Mouse (Mus musculus): ENCODE results near the gene Atp1a1. TPM values are rescaled to one million over a fixed set of nuclear protein-coding genes. Genes with fewer than 3 reads are reported as not detected.

Atp1a1 gene
- polyA plus RNA-seq, 1 experiment: 178 TPM

DNA sequence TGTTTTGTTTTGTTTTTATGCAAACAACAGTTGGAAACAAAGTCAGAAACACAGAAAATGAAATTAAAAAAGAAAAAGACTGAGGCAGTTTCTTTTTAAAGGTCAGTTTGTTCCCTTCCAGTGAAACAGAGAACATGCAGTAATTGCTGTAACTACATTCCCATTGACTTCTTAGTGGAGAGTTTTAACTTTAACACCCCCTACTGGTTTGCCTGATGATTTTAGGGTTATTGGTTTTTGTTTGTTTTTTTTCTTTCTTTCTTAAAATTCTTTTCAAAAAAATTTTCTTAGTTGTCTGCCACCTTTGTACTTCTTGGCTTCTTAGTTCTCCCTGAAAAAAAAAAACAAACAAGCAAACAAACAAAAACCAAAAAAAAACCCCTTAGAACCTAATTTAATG is 12.5 kb upstream of the Atp1a1 start:
- Histone ChIP-seq H3K4me3 (ENCODE audit: insufficient read depth, low read length) (no peak overlapping the region), H3K27ac (ENCODE audit: insufficient read depth, low read depth, low read length) (no peak overlapping the region), H3K4me1 (ENCODE audit: control insufficient read depth, insufficient read depth, low read length) (peaks cover 6% of the 10 kb centered on the region)
- TF ChIP-seq POLR2A (IDR thresholded peaks at IDR 0.05; ENCODE audit: borderline replicate concordance, low read depth, low read length) (no peak), CTCF (IDR thresholded peaks at IDR 0.05; ENCODE audit: low read depth, low read length) (no peak)

DNA sequence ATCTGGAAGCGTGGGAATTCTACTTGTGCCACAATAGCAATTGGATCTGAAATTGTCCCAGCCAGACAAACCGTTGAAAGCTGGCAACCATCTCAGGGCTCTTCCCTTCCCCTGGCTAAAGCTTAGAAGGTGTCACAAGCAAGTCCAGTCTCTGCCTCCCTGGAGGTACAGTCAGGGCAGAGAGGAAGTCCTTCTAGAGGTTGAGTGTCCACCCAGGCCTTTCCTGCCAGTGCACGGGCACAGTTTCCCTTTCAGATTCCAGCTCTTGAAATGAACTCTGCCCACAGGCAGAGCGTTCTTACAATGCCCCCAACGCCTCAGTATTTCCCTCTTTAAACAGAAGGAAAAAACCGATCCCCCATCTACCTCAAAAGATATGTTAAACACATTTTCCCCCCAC is 11.4 kb upstream of the Atp1a1 start:
- TF ChIP-seq CTCF (IDR thresholded peaks at IDR 0.05; ENCODE audit: low read depth, low read length) (no peak), POLR2A (IDR thresholded peaks at IDR 0.05; ENCODE audit: borderline replicate concordance, low read depth, low read length) (no peak)
- peaks cover 6% of the 10 kb centered on the region for H3K4me1 ChIP-seq (ENCODE audit: control insufficient read depth, insufficient read depth, low read length)
- H3K4me3 ChIP-seq (ENCODE audit: insufficient read depth, low read length): no peak overlapping the region
- no peak overlapping the region for H3K27ac ChIP-seq (ENCODE audit: insufficient read depth, low read depth, low read length)

DNA sequence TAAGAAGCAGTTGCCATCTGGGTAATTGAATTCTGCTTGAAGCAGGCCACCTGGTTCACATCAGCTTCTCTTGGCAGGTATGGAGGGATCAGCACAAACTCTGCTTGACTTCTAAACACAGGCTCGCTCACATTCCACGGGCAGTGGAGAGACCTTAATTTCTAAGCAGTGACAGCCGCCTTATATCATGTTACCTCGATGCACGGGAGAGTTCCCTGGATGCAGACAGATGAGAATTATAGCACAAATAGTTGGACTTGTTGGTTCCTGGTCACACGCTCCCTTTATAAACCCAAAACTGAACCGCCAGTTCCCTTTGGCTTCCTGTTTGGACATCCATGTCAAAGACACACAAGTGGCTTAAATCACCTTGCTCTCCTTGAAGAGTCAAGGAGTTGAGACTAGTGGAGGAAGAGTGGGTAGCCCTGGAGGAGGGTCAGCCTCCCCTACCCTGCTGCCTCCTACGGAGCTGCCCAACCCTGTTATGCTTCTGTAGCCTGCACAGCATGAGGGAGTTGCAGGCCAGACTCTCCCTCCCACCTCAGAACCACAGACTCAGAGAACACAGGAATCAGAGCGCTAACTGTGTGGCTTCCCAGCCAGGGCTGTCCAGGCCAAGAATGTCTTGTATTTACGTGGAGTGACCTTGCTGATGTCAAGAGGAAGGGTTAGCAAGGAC is 7.5 kb upstream of the Atp1a1 start:
- Histone ChIP-seq H3K4me3 (ENCODE audit: insufficient read depth, low read length) (no peak overlapping the region), H3K27ac (ENCODE audit: insufficient read depth, low read depth, low read length) (no peak overlapping the region), H3K4me1 (ENCODE audit: control insufficient read depth, insufficient read depth, low read length) (peaks cover 4% of the 10 kb centered on the region)
- TF ChIP-seq POLR2A (IDR thresholded peaks at IDR 0.05; ENCODE audit: borderline replicate concordance, low read depth, low read length) (no peak), CTCF (IDR thresholded peaks at IDR 0.05; ENCODE audit: low read depth, low read length) (no peak)

DNA sequence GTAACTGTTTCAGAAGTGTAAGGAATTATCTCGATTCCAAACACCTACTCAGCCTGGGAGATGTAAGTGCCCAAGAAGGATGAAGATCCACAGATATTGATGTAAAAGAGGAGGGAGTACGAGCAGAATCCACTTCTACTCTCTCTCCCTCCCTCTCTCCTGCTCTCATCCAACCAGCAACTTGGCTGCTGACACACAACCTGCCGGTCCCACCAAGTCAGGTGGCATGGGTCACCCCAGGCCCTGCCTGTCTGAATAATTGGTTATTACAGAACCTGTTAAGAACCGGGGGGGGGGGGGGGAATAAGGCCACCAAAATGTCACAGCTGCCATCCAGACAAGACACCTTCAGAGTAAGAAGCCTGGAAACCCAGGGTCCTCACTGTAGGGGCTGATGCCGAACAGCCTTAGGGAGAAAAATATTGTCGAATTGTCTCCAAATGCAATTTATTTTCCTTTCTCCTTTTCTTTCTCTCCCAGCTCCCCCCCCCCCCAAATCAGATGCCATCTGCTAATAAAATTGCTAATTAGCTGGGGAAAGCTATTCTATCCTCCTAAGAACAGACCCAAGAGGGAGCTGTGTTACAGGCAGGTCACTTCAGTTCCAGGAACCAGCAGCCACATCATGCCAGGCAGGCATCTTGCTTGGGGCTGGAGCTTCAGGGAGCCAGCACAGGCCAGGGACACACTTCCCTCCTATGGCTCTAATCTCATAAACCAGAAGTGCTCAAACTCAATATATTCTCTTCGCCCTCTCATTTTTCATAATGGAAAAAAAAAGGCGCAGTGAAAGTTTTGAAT is 6.7 kb upstream of the Atp1a1 start:
- H3K27ac ChIP-seq (ENCODE audit: insufficient read depth, low read depth, low read length): no peak overlapping the region
- no peak overlapping the region for H3K4me3 ChIP-seq (ENCODE audit: insufficient read depth, low read length)
- peaks cover 4% of the 10 kb centered on the region for H3K4me1 ChIP-seq (ENCODE audit: control insufficient read depth, insufficient read depth, low read length)
- TF ChIP-seq POLR2A (IDR thresholded peaks at IDR 0.05; ENCODE audit: borderline replicate concordance, low read depth, low read length) (no peak), CTCF (IDR thresholded peaks at IDR 0.05; ENCODE audit: low read depth, low read length) (no peak)

DNA sequence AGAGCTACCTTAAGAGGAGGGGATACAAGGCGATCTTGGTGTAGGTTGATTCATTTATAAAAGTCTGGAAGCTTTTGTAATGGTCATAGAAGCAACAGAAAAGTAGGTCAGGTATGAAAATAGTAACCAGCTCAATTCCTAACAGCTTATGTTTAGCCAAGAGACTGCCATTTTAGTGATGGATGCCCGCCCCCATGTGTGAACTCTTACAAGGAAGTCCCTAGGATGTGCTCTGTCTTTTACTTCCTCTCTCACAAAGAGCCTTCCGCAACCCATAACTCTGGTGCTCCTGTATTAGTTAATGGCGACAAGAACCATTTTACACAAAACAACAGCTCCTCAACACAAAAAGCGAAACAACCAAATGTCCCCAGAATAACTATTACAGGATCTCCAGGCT is 4.8 kb upstream of the Atp1a1 start:
- TF ChIP-seq CTCF (IDR thresholded peaks at IDR 0.05; ENCODE audit: low read depth, low read length) (no peak), POLR2A (IDR thresholded peaks at IDR 0.05; ENCODE audit: borderline replicate concordance, low read depth, low read length) (no peak)
- Histone ChIP-seq H3K27ac (ENCODE audit: insufficient read depth, low read depth, low read length) (no peak overlapping the region), H3K4me3 (ENCODE audit: insufficient read depth, low read length) (no peak overlapping the region), H3K4me1 (ENCODE audit: control insufficient read depth, insufficient read depth, low read length) (no peaks in the 10 kb centered on the region)

DNA sequence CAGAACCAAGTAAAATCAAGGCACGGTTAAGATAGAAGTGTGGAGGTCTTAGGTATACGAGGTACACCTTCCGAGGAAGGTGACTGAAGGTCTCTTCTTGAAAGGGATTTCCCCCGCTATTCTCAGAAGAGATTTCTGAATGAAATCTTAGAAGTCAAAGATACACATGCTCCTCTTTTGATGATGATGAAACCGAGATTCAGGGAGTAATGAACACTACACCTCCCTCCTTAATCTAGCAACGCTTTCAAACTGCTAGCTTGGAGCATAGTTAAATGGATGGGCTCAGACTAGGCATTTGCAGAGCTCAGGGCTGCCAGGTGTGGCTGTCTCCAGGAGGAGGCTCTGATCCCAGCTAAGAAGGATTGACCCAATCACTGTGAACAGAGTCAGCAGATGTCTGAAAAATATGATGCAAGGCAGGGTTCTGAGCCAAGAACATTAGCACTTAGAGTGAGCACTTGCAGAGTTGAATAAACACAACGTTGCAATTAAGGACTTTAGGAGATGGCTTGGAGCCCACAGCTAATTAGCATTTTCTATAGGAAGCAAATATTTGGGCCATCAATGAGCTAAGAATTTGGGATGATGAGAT is 2.5 kb upstream of the Atp1a1 start:
- no peak overlapping the region for H3K27ac ChIP-seq (ENCODE audit: insufficient read depth, low read depth, low read length)
- H3K4me3 ChIP-seq (ENCODE audit: insufficient read depth, low read length): no peak overlapping the region
- no peak for TF ChIP-seq CTCF (IDR thresholded peaks at IDR 0.05; ENCODE audit: low read depth, low read length)
- no peak for TF ChIP-seq POLR2A (IDR thresholded peaks at IDR 0.05; ENCODE audit: borderline replicate concordance, low read depth, low read length)
- peaks cover 7% of the 10 kb centered on the region for H3K4me1 ChIP-seq (ENCODE audit: control insufficient read depth, insufficient read depth, low read length)

DNA sequence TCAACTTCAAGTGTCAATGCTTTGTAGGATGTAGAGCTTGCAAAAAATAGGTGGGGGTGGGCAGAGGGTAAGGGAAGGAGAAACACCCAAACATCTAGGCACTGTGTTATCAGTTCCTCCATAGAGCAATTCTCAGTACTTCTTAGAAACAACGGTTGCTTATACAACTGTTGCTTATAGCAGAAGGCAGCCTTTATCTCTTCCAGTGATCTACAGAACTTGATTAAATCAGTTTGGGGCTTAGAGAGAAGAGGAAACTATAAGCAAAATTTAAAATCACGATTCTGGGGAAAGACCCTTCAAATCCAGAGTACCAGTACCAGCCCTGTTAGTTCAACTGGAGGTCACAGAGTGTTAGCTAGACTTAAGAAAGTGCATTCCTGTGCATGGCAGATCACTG is 1.2 kb upstream of the Atp1a1 start:
- no peak overlapping the region for H3K4me3 ChIP-seq (ENCODE audit: insufficient read depth, low read length)
- H3K4me1 ChIP-seq (ENCODE audit: control insufficient read depth, insufficient read depth, low read length): peaks cover 14% of the 10 kb centered on the region
- TF ChIP-seq POLR2A (IDR thresholded peaks at IDR 0.05; ENCODE audit: borderline replicate concordance, low read depth, low read length): no peak
- TF ChIP-seq CTCF (IDR thresholded peaks at IDR 0.05; ENCODE audit: low read depth, low read length): no peak
- no peak overlapping the region for H3K27ac ChIP-seq (ENCODE audit: insufficient read depth, low read depth, low read length)

DNA sequence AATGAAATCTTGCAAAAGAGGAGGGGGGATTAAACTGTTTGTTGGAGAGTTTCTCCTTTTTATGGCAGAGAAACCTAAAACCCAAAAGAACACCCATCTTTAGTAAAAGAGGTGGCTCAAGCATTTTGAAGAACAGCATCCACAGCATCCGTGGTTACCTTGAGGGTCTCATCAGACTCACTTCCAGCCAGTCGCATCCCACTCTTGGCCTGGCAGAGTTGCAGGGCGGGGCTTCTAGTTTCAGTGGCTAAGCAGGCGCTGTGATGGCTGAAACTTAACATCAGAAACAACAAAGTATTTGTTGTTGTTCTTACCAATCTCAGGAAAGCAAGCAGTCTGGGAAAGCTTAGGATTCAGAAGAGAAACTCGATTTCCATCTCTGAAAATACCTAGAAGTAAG is 807 bp upstream of the Atp1a1 start:
- H3K4me1 ChIP-seq (ENCODE audit: control insufficient read depth, insufficient read depth, low read length): peaks cover 14% of the 10 kb centered on the region
- no peak overlapping the region for H3K4me3 ChIP-seq (ENCODE audit: insufficient read depth, low read length)
- TF ChIP-seq POLR2A (IDR thresholded peaks at IDR 0.05; ENCODE audit: borderline replicate concordance, low read depth, low read length) (no peak), CTCF (IDR thresholded peaks at IDR 0.05; ENCODE audit: low read depth, low read length) (no peak)
- H3K27ac ChIP-seq (ENCODE audit: insufficient read depth, low read depth, low read length): no peak overlapping the region

DNA sequence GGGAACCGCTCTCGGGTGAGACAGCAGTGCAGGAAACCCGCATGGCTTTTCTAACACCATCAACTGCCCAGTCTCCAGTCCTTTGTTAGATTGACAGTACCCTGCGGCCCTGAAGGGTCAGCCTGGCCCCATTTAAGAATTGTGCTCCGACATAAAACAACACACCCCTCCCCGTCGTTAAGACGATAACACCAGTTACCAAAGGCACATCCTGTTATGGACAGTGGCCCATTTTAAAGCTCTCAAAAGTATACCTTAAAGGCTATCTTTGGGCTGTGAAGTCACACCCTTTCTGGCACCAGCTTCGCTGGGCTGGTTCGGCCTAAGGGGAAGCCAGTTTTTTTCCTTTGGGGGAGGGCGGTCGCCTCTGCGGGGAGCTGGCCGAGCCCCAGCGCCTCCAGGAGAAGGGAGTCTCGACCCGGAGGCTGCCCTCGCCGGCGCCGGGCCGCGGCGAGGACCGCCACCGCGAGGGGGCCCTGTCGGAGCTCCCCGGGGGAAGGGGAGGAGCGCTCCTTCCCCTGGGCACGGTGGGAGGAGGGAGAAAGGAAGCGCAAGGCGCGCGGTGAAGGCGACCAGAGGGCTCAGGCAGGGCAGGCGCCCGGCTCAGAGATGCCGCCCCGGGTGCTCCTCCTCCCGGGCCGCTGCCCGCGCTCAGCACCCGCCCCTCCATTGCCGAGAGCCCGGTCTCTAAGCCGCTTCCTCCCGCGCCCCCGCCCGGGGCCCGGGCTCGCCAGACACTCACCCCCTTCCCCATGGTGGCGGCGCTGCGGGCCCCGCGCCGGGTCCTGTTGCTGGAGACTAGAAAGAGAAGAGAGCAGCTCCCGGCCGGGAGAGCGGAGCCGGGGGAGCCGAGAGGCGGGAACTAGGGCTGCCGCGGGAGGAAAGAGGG is 579 bp downstream of the Atp1a1 start:
- Histone ChIP-seq H3K27ac (ENCODE audit: insufficient read depth, low read depth, low read length) (peak overlapping the region; percentile 88), H3K4me1 (ENCODE audit: control insufficient read depth, insufficient read depth, low read length) (peaks cover 25% of the 10 kb centered on the region), H3K4me3 (ENCODE audit: insufficient read depth, low read length) (peak overlapping the region; percentile 86)
- TF ChIP-seq POLR2A (IDR thresholded peaks at IDR 0.05; ENCODE audit: borderline replicate concordance, low read depth, low read length) (no peak), CTCF (IDR thresholded peaks at IDR 0.05; ENCODE audit: low read depth, low read length) (no peak)

Data from bone marrow macrophage, adult 2 months (primary cell).